Mouse (Mus musculus): ENCODE results near the gene Rpl27a.

GRCm38 (mm10) chr7:109563775-109564362 is 44.9 kb downstream of the Rpl27a start:
- TF ChIP-seq POLR2A (IDR thresholded peaks at IDR 0.05; ENCODE audit: insufficient read depth, low read length) (no peak), CTCF (IDR thresholded peaks at IDR 0.05; ENCODE audit: low read depth, low read length) (no peak), EP300 (IDR thresholded peaks at IDR 0.05; ENCODE audit: insufficient read depth, low read depth, low read length) (no peak)
